Mouse (Mus musculus): ENCODE data around the gene Yy2. TPM values are rescaled to one million over a fixed set of nuclear protein-coding genes. Genes with fewer than 3 reads are reported as not detected.

Yy2 gene
- total and polyA plus RNA-seq, 2 experiments from 2014 or later, result 1.6 to 2.6 TPM

DNA sequence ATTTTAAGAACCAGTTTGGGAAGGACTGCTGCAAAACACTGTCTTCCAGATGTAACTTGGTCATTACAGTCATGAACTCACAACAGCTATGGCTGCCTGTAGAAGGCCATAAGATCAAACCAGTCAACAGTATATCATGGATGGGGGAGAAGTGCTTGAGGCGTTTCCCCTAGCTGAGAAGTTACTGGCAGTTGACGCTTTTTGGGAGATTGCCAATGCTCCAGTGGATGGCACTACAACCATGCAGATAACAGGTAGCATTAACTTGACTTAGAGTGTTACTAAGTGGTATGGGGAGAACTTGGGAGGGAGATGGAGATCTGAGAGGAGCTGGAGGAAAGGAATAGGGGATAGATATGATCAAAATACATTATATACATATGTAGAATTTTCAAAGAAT is 5.9 kb upstream of the Yy2 start:
- Histone ChIP-seq H3K27ac (ENCODE audit: low read depth) (no peak overlapping the region), H3K4me3 (ENCODE audit: low read depth, low read length) (no peak overlapping the region), H3K36me3 (replicated peaks; ENCODE audit: control insufficient read depth, insufficient read depth, low read length) (no peaks in the 10 kb centered on the region), H3K4me2 (ENCODE audit: low read depth, low read length) (no peak overlapping the region), H3K27me3 (ENCODE audit: control insufficient read depth, insufficient read depth, low read length) (no peaks in the 10 kb centered on the region), H3K4me1 (ENCODE audit: control insufficient read depth, insufficient read depth) (no peaks in the 10 kb centered on the region), H3K9ac (replicated peaks; ENCODE audit: low read depth, low read length) (no peak overlapping the region), H3K9me3 (replicated peaks; ENCODE audit: control insufficient read depth, low read length) (no peaks in the 10 kb centered on the region)
- TF ChIP-seq CTCF (IDR thresholded peaks at IDR 0.05; ENCODE audit: low read depth) (no peak), EP300 (IDR thresholded peaks at IDR 0.05; ENCODE audit: low read depth) (no peak)
- DNase-seq (ENCODE audit: low spot score) (no peak), ATAC-seq (ENCODE audit: insufficient read depth, low read depth) (no peak)
- 42% methylated on average over 2 of the region's 2 CpGs for WGBS

DNA sequence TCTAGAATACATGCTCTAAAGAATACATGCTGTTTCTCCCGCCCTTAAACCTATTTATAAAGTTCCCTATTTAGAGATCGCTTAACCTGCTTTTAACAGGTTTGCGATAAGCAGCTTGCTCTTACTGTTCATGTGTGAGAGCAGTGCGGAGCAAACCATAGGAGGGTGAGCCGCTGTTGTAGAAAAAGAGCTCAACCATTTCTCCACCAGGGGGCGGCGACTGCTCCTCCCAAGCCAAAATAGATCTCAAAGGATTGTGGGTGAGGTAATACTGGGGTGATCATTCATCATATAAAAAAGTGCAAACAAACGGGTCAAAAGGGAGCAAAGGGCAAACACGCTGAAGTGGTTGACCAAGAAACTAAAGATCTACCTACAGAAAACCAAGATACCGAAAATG is 5.0 kb downstream of the Yy2 start:
- Histone ChIP-seq H3K9me3 (replicated peaks; ENCODE audit: control insufficient read depth, low read length) (no peaks in the 10 kb centered on the region), H3K4me3 (ENCODE audit: low read depth, low read length) (no peak overlapping the region), H3K36me3 (replicated peaks; ENCODE audit: control insufficient read depth, insufficient read depth, low read length) (no peaks in the 10 kb centered on the region; the same call in 1 of the 2 replicates), H3K27ac (ENCODE audit: low read depth) (no peak overlapping the region), H3K27me3 (ENCODE audit: control insufficient read depth, insufficient read depth, low read length) (no peaks in the 10 kb centered on the region), H3K4me2 (ENCODE audit: low read depth, low read length) (no peak overlapping the region), H3K9ac (replicated peaks; ENCODE audit: low read depth, low read length) (no peak overlapping the region), H3K4me1 (ENCODE audit: control insufficient read depth, insufficient read depth) (no peaks in the 10 kb centered on the region)
- TF ChIP-seq EP300 (IDR thresholded peaks at IDR 0.05; ENCODE audit: low read depth) (no peak), CTCF (IDR thresholded peaks at IDR 0.05; ENCODE audit: low read depth) (no peak)
- ATAC-seq (ENCODE audit: insufficient read depth, low read depth) (no peak), DNase-seq (ENCODE audit: low spot score) (no peak)
- 77% methylated on average over 10 of the region's 10 CpGs for WGBS

DNA sequence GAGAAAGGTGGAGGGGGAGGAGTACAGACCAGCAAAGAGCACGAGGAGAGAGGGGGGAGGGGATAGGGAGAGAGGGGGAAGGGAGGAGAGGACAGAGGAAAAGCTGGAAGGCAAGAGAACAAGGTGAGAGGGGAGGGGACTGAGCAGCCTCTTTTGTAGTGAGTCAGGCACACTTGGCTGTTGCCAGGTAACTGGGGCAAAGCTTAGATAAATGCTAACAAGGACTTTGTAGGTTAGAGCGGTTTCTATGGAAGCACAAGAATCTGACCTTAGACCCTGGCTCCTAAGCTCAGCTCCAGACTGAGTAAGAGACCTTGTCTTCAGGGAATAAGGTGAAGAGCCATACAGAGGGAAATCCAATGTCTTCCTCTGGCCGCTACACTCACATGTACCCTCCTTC is 21.7 kb downstream of the Yy2 start:
- DNase-seq (ENCODE audit: low spot score) (peak; percentile 17), ATAC-seq (ENCODE audit: insufficient read depth, low read depth) (peak; percentile 49)
- H3K27me3 ChIP-seq (ENCODE audit: control insufficient read depth, insufficient read depth, low read length), result no peaks in the 10 kb centered on the region
- H3K27ac ChIP-seq (ENCODE audit: low read depth), result no peak overlapping the region
- 38% methylated on average over 3 of the region's 3 CpGs for WGBS
- no peak overlapping the region for H3K9ac ChIP-seq (replicated peaks; ENCODE audit: low read depth, low read length)
- H3K36me3 ChIP-seq (replicated peaks; ENCODE audit: control insufficient read depth, insufficient read depth, low read length), result no peaks in the 10 kb centered on the region
- no peak for TF ChIP-seq CTCF (IDR thresholded peaks at IDR 0.05; ENCODE audit: low read depth)
- TF ChIP-seq EP300 (IDR thresholded peaks at IDR 0.05; ENCODE audit: low read depth), result no peak
- no peaks in the 10 kb centered on the region for H3K4me1 ChIP-seq (ENCODE audit: control insufficient read depth, insufficient read depth)
- no peak overlapping the region for H3K4me2 ChIP-seq (ENCODE audit: low read depth, low read length)
- no peak overlapping the region for H3K4me3 ChIP-seq (ENCODE audit: low read depth, low read length)
- no peaks in the 10 kb centered on the region for H3K9me3 ChIP-seq (replicated peaks; ENCODE audit: control insufficient read depth, low read length)

Other genes starting within 250 kb of the Yy2 start
- 0.54 TPM in 1 of 2 replicates, not detected in the other for gene Phex, start 153.7 kb downstream of the Yy2 start, total RNA-seq (2014; rRNA removed; ENCODE audit: low replicate concordance)
- 0.05 TPM in 1 of 2 replicates, not detected in the other for gene Phex, start 153.7 kb downstream of the Yy2 start, polyA plus RNA-seq (2015; fragmentation: Nextera tagmentation; extraction: Ambion mirVana)
- 43.4 and 55.3 TPM in 2 replicates for gene Sms, start 76.7 kb downstream of the Yy2 start, total RNA-seq (2014; rRNA removed; ENCODE audit: low replicate concordance)
- gene Sms, start 76.7 kb downstream of the Yy2 start, polyA plus RNA-seq (2015; fragmentation: Nextera tagmentation; extraction: Ambion mirVana), result 49.2 and 49.3 TPM in 2 replicates
- gene Mbtps2, start 29.7 kb upstream of the Yy2 start, total RNA-seq (2014; rRNA removed; ENCODE audit: low replicate concordance), result 2.5 and 3.9 TPM in 2 replicates
- gene Mbtps2, start 29.7 kb upstream of the Yy2 start, polyA plus RNA-seq (2015; fragmentation: Nextera tagmentation; extraction: Ambion mirVana), result 7.4 and 8.5 TPM in 2 replicates
- 579 and 691 TPM in 2 replicates for gene Smpx, start 129.9 kb upstream of the Yy2 start, total RNA-seq (2014; rRNA removed; ENCODE audit: low replicate concordance)
- gene Smpx, start 129.9 kb upstream of the Yy2 start, polyA plus RNA-seq (2015; fragmentation: Nextera tagmentation; extraction: Ambion mirVana), result 1,168 and 1,205 TPM in 2 replicates
- 1.1 TPM in 1 of 2 replicates, not detected in the other for gene Klhl34, start 249.4 kb upstream of the Yy2 start, total RNA-seq (2014; rRNA removed; ENCODE audit: low replicate concordance)
- gene Klhl34, start 249.4 kb upstream of the Yy2 start, polyA plus RNA-seq (2015; fragmentation: Nextera tagmentation; extraction: Ambion mirVana), result 0.22 and 0.26 TPM in 2 replicates